Mouse (Mus musculus) heart, adult 11 months (tissue): Measurements from ENCODE around the gene Por.

Source experiments
- DNase-seq: peaks from one replicate; pipeline ENCODE4 v3.0.0; 2022

Por gene

DNA sequence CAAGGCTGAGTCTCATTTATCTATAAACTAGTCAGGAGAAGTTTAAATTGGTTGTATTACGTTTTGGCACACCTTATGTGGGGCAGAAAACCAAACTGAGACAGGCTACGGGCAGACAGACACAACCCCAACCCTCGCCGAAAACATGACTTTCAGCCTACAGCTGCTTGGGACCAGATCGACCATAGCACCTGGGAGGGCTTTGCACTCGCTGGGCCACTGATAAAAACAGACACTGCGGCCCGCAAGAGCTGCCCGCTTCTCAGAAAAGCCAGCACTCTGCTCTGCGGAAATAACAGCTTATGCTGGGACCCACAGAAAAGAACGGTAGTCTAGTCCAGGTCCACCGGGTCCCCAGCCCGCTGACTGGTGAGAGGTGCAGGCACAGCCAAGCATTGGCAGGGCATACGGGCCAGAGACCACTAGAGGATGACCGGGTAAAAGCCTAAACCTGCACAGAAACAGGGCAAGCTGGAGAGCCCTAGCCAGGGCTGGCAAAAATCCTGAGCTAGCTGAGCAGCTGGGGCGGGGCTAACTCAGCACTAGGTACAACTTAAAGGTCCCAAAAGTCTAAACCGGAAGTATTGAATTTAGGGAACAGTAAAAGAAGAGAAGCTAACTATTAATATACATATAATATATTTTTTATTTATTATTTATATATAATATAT, 12.0 kb upstream of the Por start:
- DNase-seq, result no peak

DNA sequence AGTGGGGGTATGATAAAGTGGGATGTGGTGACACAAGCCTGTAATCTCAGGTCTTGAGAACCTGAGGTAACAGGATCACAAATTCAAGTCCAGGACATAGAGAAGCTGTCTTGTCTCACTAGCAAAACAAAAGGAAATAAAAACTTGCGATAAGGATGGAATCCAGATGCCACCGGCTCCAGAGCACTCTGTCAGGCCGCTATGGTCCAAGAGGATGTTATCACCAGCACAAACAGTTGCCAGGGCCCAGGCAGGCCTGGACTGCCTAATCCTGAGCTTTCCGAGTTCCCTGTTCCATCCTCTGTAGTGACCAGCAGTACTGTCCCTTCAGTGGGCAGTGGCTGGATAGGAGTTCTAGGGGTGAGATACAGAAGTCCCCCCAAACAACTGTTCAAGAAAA, 9.9 kb upstream of the Por start:
- DNase-seq, result peak; percentile 94

- no peak for DNase-seq
Measured at GRCm38 (mm10) chr5:135660535-135660934, 9.3 kb upstream of the Por start.

GRCm38 (mm10) chr5:135666890-135667289, 2.9 kb upstream of the Por start:
- no peak for DNase-seq

DNA sequence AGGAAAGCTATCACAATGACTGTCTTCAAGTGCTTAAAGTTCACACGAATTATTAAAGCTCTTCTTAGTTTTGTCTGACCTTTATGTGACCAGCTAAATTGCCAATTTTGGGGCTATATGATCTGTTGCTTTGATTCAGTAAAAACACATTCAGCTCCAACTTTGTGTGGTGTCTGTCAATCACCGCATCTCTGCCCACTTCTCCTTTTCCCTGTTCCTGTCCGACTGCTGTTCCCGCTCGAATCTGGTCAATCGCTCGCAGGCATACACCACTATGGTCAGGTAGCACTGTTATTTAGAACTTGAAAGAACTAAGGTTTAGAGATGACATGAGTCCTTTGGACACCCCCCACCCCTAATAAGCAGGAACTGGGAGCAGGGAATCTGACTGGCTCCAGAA, 1.8 kb upstream of the Por start:
- DNase-seq, result no peak

DNA sequence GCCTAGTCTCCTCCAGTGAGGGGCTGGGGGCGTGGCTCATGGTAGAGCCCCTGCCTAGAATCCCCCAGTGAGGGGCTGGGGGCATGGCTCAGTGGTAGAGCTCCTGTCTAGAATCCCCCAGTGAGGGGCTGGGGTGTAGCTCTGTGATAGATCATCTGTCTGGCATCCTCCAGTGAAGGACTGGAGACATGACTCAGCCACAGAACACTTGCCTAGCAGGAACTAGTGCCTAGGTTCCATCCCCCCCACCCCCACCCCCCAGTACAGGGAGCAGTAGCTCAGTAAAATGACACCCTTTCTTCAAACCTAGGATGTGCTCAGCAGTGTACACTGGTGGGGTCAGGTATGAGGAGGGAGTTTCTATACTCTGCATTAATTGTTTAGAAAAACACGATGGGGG, 1.0 kb downstream of the Por start:
- no peak for DNase-seq

- peak; percentile 92 for DNase-seq
Measured at GRCm38 (mm10) chr5:135672509-135672908, 2.7 kb downstream of the Por start.

- DNase-seq, result peak; percentile 99
Measured at GRCm38 (mm10) chr5:135672980-135673379, 3.1 kb downstream of the Por start.

DNA sequence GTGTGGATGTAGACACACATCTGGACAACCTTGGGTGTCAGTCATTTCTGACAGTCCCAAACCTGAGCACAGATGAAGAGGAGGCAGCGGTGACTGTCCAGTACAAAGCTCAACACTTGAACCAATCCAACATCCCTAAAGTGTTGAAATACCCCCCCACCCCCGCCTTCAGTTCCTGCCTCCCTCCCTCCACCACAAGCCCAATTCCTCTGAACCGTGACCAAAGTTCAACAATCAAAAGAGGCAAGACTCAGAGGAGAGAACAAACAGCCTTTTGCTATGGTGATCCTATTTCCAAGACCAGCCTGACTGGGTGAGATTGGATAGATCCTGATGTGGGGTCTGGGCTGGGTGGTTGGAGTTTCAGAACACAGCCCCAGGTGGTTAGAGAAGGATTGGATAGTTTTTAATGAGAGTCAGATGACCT, 4.5 kb downstream of the Por start:
- no peak for DNase-seq

GRCm38 (mm10) chr5:135674821-135675220, 5.0 kb downstream of the Por start:
- DNase-seq, result peak; percentile 99

- no peak for DNase-seq
Measured at GRCm38 (mm10) chr5:135676696-135677095, 6.9 kb downstream of the Por start.

DNA sequence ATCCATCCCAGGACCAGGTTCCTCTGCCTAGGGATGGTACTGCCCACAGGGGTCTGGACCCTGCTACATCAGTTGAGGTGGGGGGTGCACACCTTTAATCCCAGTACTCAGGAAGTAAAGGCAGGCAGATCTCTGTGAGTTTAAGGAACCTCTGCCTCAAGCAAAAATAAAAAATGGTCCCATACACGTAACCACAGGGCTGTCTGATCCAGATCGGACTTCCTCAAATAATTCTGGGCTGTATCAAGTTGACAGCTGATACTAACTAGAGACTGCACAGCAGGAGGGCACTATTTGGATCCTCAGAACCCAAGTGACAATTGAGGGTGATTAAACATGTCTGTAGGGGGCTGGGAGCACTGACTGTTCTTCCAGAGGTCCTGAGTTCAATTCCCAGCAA, 7.4 kb downstream of the Por start:
- DNase-seq, result no peak

GRCm38 (mm10) chr5:135678481-135678880, 8.6 kb downstream of the Por start:
- no peak for DNase-seq

GRCm38 (mm10) chr5:135680967-135681545, 11.2 kb downstream of the Por start:
- no peak for DNase-seq

- no peak for DNase-seq
Measured at GRCm38 (mm10) chr5:135682009-135682408, 12.2 kb downstream of the Por start.

DNA sequence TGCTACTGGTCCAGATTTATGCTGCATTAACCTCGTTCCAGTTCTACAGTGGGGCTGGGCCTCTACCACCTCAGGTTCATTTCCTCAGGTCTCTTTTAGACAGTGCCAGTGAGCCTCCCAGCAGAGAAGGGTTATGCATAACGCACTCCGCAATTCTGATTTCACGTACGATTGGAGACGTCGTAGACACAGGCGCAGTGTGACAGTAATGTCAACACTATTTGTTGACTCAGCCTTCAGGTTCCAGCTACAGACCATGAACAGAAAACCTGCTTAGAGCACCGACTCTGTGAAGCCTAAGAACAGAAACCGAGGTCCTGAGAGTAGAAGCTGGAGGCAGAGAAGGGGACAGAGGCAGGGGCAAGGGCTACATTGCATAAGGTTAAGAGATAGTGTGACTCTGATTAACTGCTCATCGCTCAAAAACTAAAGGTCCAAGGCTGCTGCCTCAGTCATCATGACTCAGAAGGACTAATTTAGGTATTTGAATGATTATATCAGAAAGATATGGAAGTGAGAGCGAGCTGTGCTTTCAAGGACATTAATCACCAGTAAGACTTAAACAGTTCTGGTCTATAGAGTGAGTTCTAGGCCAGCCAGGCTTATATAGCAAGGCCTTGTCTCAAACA, 13.2 kb downstream of the Por start:
- no peak for DNase-seq

- no peak for DNase-seq
Measured at GRCm38 (mm10) chr5:135690401-135690800, 20.6 kb downstream of the Por start.

DNA sequence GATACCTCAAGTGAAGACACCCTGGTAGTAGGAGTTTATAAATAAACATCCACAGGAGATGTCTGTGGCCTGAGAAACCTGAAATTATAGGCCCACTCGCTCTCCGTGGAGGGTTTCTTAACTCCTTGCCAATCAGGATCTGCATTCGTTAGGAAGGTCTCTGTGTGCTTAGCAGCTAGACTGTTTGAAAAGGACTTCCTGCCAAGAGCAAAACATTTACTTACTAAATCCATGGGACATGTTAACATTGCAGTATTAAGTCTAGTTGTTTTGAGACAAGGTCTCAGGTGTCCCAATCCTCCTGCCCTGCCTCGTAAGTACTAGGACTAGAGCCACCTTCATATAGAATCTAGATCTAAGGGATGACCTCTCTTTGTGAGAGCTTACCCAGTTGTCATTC, 21.4 kb downstream of the Por start:
- no peak for DNase-seq

GRCm38 (mm10) chr5:135693281-135693853, 23.5 kb downstream of the Por start:
- DNase-seq, result no peak

DNA sequence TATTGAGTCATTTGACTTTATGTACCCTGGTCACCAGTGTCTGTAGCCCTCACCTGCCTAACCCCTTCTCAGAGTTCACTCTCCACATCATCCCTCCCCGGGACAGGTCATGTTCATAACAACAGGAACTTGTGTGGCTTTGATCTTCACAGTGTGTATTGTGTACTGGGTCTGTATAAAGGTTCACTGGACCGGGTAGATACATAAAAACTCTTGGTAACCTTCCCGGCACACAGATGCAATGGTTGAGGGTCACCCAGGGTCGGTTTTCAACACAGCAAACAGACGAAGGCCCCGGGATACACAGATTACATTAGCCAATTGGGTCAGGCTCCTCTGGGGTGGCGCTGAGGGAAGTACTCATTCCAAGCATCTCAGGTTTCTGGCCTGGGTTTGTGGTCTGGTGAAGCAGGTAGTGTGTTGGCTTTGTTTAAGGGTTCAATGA, 25.5 kb downstream of the Por start:
- peak; percentile 93 for DNase-seq

DNA sequence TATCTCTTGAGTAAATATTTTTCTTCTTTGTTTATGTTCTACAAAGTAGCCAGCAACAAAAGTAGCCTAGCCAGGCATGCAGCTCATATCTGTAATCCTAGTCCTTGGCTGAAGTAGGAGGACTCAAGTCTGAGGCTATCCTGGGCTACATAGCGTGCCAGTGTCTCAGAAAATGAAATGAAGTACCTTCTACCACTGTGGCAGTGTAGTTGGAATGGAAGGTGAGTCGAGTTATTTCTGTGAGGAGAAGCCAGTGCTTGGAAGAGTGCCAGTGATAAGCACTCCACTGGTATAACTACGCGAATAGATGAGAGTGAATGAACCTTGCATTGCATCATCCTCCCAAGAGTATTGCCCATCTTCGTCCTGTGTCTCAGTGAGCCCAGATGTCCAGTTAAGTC, 27.9 kb downstream of the Por start:
- peak; percentile 90 for DNase-seq

GRCm38 (mm10) chr5:135701601-135702000, 31.8 kb downstream of the Por start:
- peak; percentile 87 for DNase-seq

- peak; percentile 97 for DNase-seq
Measured at GRCm38 (mm10) chr5:135702190-135702589, 32.4 kb downstream of the Por start.

- peak; percentile 97 for DNase-seq
Measured at GRCm38 (mm10) chr5:135702682-135703192, 32.9 kb downstream of the Por start.
